Mouse (Mus musculus) lung, embryonic 14.5 days (tissue): ENCODE data around the gene 1520401A03Rik. TPM values are rescaled to one million over a fixed set of nuclear protein-coding genes. Genes with fewer than 3 reads are reported as not detected.

Source experiments
- ATAC-seq: fragments of 200-750 bp; cut with Nextera tagmentation; 2 replicates; pipeline ENCODE4 v1.8.0; 2017; ENCODE audit warnings: mild to moderate bottlenecking, moderate TSS enrichment, moderate library complexity; ENCODE audit not compliant: insufficient read depth
- DNase-seq: peaks from one replicate; pipeline ENCODE4 v3.0.0-alpha.2; 2015
- H3K27ac ChIP-seq: fragments of 300-500 bp; sonication (generic); 2 replicates; pipeline ENCODE4 v1.5.1; 2014; ENCODE audit warnings: low read depth, mild to moderate bottlenecking, moderate library complexity
- H3K27me3 ChIP-seq: fragments of 300-500 bp; sonication (generic); 2 replicates; pipeline ENCODE4 v1.6.1; 2014; ENCODE audit warnings: low read length, control low read depth; ENCODE audit not compliant: insufficient read depth
- H3K36me3 ChIP-seq: fragments of 300-500 bp; sonication (generic); 2 replicates; pipeline ENCODE4 v1.6.1; 2014; ENCODE audit warnings: control low read depth; ENCODE audit not compliant: insufficient read depth
- H3K4me1 ChIP-seq: fragments of 300-500 bp; sonication (generic); 2 replicates; pipeline ENCODE4 v1.6.1; 2014; ENCODE audit warnings: antibody characterized with exemption, control low read depth; ENCODE audit not compliant: insufficient read depth
- H3K4me2 ChIP-seq: fragments of 300-500 bp; sonication (generic); 2 replicates; pipeline ENCODE4 v1.6.1; 2014; ENCODE audit warnings: mild to moderate bottlenecking
- H3K4me3 ChIP-seq: fragments of 300-500 bp; sonication (generic); 2 replicates; pipeline ENCODE4 v1.5.1; 2014; ENCODE audit warnings: low read depth, low read length
- H3K9ac ChIP-seq: fragments of 300-500 bp; sonication (generic); 2 replicates; pipeline ENCODE4 v1.6.1; 2014
- H3K9me3 ChIP-seq: fragments of 300-500 bp; sonication (generic); 2 replicates; pipeline ENCODE4 v1.6.1; 2016; ENCODE audit warnings: low read depth, low read length, control low read depth
- CTCF ChIP-seq: IDR thresholded peaks from 2 replicates; pipeline ENCODE4 v1.5.1; 2016; ENCODE audit warnings: antibody characterized with exemption, low read depth
- WGBS: fragments of 180-500 bp; shearing (Covaris S2); extraction: QIAGEN DNeasy Blood & Tissue Kit; methylation state at CpG from one replicate; pipeline ENCODE4 v1.1.7; 2014; 5-methylcytosine and 5-hydroxymethylcytosine counted together
- polyA plus RNA-seq: library from polyadenylated mRNA; unstranded; fragments of >200 nt; fragmentation: Nextera tagmentation; extraction: Ambion mirVana; gene quantifications from 2 replicates; pipeline ENCODE4 v1.2.1, GENCODE M21; 2014

The 1520401A03Rik gene
- polyA plus RNA-seq, 1 experiment from 2014 or later = 0.17 TPM

DNA sequence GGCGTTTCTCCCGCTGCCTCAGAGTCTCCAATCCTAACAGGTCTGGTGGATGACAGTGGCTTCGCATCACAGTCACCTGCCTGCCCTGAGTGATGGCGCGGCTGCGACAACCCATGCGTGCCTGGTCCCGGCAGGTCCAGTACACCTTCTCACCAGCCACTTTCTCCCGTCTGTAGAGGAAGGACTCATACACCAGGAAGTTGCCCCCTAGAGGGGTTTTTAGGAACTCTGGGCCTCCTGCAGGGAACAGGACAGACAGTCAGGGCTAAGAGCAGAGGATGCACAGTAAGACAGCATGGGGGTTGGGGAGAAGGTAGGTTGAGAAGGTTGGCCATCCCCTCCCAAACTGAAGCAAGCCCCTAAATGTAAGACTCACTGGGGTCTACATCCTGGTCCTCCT, 37.6 kb upstream of the 1520401A03Rik start:
- Histone ChIP-seq H3K4me1 (no peaks in the 10 kb centered on the region), H3K27me3 (no peaks in the 10 kb centered on the region), H3K27ac (no peak overlapping the region), H3K36me3 (peaks cover 73% of the 10 kb centered on the region), H3K9ac (no peak overlapping the region), H3K4me3 (no peak overlapping the region), H3K9me3 (no peaks in the 10 kb centered on the region), H3K4me2 (no peak overlapping the region)
- ATAC-seq = no peak
- no peak for DNase-seq
- WGBS = 89% methylated on average over 9 of the region's 9 CpGs
- TF ChIP-seq CTCF = no peak

DNA sequence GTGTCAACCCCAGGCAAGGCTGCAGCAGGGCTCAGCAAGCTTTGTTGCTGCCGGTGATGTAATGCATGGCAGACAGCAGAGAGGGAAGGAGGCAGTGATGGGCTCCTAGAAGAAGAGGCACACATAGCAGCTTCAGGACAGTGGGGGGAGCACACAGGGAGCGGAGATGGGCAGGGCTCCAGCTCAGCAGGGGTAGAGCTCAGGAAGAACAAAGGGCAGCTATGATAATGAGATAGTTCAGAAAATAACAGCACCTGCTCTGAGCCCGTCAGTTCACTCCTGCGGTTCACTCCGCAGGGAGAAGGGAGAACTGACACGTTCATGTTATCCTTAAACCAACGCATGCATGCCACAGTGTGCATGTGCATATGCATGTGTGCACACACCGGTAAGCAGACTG, 36.2 kb upstream of the 1520401A03Rik start:
- no peak overlapping the region for H3K4me3 ChIP-seq
- H3K36me3 ChIP-seq = peaks cover 78% of the 10 kb centered on the region
- no peak for TF ChIP-seq CTCF
- no peak overlapping the region for H3K9ac ChIP-seq
- H3K4me2 ChIP-seq = no peak overlapping the region
- H3K4me1 ChIP-seq = no peaks in the 10 kb centered on the region
- no peaks in the 10 kb centered on the region for H3K9me3 ChIP-seq
- 84% methylated on average over 8 of the region's 8 CpGs for WGBS
- H3K27me3 ChIP-seq = no peaks in the 10 kb centered on the region
- ATAC-seq (no peak), DNase-seq (no peak)
- H3K27ac ChIP-seq = no peak overlapping the region

DNA sequence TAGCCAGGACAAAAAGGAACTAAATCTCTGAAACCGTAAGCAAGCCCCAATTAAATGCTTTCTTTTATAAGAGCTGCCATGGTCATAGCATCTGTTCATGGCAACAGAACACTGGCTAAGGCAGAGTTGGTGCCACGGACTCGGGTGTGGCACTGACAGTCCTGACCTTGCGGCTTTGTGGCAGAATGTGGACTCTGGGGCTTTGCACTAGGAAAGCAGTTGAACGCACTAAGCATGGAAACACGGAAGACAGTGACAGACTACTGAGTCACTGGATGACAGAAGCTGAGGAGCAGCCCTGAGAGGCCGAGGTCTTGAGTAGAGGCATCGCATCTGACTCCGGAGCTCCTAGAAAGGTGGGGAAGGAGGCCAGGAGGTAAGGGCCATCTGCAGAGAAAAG, 35.0 kb upstream of the 1520401A03Rik start:
- no peak overlapping the region for H3K4me3 ChIP-seq
- H3K4me2 ChIP-seq = no peak overlapping the region
- H3K36me3 ChIP-seq = peaks cover 84% of the 10 kb centered on the region
- no peaks in the 10 kb centered on the region for H3K27me3 ChIP-seq
- WGBS = 92% methylated on average over 9 of the region's 9 CpGs
- no peak overlapping the region for H3K9ac ChIP-seq
- H3K27ac ChIP-seq = no peak overlapping the region
- no peaks in the 10 kb centered on the region for H3K9me3 ChIP-seq
- no peaks in the 10 kb centered on the region for H3K4me1 ChIP-seq
- ATAC-seq (no peak), DNase-seq (no peak)
- no peak for TF ChIP-seq CTCF

DNA sequence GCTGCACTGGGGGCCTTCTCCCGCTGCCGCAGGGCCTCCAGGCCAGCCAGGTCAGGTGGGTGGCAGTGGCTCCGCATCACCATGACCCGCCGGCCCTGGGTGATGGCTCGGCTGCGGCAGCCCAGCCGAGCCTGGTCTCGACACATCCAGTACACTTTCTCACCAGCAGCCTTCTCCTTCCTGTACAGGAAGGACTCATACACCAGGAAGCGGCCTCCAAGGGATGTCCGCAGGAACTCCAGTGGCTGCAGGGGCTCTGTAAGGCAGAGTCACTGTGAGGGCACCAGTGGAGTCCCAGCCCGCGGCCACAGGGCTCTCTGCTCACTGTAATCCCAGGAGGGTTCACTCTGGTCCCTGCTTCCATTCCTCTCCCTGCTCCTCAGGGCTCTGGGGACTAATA, 33.1 kb upstream of the 1520401A03Rik start:
- Histone ChIP-seq H3K36me3 (peaks cover 74% of the 10 kb centered on the region), H3K4me3 (no peak overlapping the region), H3K27ac (peak overlapping the region; percentile 16; the same call in 1 of the 2 replicates), H3K27me3 (no peaks in the 10 kb centered on the region), H3K4me1 (no peaks in the 10 kb centered on the region), H3K9me3 (no peaks in the 10 kb centered on the region), H3K4me2 (0 out of 2 replicates have a peak overlapping the region, but pooled peaks have one; percentile 21), H3K9ac (no peak overlapping the region)
- no peak for TF ChIP-seq CTCF
- peak; percentile 17 for DNase-seq
- WGBS = 90% methylated on average over 13 of the region's 13 CpGs
- ATAC-seq = peak; percentile 60; the same call in 1 of the 2 replicates

DNA sequence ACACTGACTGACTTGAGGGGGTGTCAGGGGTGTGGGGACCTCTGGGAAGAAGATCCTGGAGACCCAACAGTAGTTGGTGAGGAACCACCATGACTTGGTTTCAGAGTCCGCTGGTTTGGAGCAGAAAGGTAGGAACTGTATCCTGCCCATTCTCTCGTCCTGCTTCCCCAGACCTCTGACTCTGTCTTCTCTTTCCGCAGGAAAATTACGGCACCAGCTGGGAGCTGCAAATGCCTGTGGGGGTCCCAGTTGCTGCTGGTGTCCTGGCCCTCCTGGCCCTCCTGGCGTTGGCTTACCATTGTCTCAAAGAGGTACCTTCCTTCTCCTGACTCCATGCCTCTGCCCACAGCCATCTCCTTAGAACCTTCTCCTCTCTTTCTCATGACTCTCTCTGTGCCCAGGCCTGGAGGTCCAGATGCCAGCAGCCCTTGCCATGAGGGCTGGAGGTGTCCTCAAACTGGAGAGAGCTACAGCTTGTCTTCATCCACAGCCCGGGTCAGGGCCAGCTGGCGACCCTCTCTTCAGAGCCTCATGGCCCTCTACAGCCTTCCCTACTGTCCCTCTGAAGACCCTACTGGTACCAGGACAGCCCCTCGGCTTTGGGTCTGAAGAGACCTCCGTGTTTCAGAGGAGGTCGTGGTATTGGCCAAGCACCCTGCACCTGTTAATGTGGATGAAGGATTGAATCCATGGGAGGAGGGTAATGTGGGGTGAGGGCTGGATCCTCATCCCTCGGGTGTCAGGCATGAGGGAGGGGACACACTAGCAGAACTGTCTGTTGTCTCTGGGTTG, 27.0 kb upstream of the 1520401A03Rik start:
- no peak for TF ChIP-seq CTCF
- peaks cover 25% of the 10 kb centered on the region for H3K36me3 ChIP-seq
- H3K9ac ChIP-seq = no peak overlapping the region
- peak overlapping the region; percentile 32; the same call in 1 of the 2 replicates for H3K4me2 ChIP-seq
- 75% methylated on average over 11 of the region's 11 CpGs for WGBS
- ATAC-seq (no peak), DNase-seq (no peak)
- H3K4me3 ChIP-seq = 0 out of 2 replicates have a peak overlapping the region, but pooled peaks have one; percentile 1
- peaks cover 4% of the 10 kb centered on the region; the same call in 1 of the 2 replicates for H3K4me1 ChIP-seq
- H3K9me3 ChIP-seq = no peaks in the 10 kb centered on the region
- H3K27ac ChIP-seq = no peak overlapping the region
- peaks cover 34% of the 10 kb centered on the region for H3K27me3 ChIP-seq

DNA sequence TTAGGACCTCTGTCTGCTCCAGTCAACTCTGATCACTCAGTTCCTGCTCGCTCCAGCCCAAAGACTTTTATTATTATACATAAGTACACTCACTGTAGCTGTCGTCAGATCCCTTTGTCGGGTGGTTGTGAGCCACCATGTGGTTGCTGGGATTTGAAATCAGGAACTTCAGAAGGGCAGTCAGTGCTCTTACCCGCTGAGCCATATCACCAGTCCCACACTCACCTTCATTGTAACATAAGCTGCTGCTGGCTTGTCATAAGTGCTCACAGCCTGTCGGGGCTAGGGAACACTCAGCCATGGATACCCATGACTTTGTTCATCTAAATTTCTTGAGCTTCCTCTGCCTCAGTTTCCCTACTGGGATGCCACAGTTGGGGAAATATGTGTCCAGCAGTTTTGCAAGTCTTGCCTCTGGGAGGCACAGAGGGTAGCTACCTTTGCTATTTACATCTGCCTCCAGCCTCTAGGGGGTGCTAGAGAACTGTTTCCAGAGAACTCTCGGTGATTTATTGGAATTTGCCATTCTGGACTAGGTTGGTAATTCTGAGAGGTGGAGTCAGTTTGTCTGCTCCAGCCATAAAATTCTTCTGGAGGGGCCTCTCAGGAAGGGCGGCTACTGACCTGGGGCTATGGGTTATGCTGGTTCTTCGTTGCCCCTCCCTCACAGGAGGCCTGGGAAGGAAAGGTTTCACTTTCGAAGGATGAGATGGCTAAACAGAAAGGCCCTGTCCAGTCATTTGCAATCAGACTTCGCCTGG, 26.2 kb upstream of the 1520401A03Rik start:
- ATAC-seq (0 out of 2 replicates have a peak, but pooled peaks have one; percentile 20), DNase-seq (peak; percentile 91)
- no peak overlapping the region for H3K27ac ChIP-seq
- peak overlapping the region; percentile 32; the same call in 1 of the 2 replicates for H3K4me2 ChIP-seq
- H3K27me3 ChIP-seq = peaks cover 42% of the 10 kb centered on the region
- peaks cover 4% of the 10 kb centered on the region; the same call in 1 of the 2 replicates for H3K4me1 ChIP-seq
- peak; percentile 77 for TF ChIP-seq CTCF
- H3K9me3 ChIP-seq = no peaks in the 10 kb centered on the region
- 27% methylated on average over 10 of the region's 10 CpGs for WGBS
- H3K9ac ChIP-seq = no peak overlapping the region
- H3K36me3 ChIP-seq = peaks cover 22% of the 10 kb centered on the region
- 0 out of 2 replicates have a peak overlapping the region, but pooled peaks have one; percentile 1 for H3K4me3 ChIP-seq

DNA sequence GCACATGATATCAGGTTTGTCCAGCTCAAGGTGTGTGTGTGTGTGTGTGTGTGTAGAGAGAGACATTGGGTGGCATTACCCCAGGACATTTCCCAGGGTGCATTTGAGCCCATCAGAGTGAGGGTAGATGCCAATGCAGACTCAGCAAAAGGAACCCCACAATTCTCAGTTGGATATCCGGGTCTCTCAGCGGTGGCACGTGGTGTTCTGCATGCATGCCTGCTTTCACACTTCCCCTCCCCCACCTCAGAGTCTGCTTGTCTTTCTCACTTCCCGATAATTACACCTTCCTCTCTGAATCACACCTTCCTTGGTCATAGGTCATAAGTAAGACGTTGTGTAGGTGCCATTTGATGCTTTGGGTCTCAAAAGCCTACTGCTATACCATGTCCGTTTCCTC, 25.4 kb upstream of the 1520401A03Rik start:
- peaks cover 14% of the 10 kb centered on the region for H3K36me3 ChIP-seq
- H3K9ac ChIP-seq = no peak overlapping the region
- ATAC-seq (no peak), DNase-seq (no peak)
- no peak overlapping the region for H3K4me2 ChIP-seq
- no peak for TF ChIP-seq CTCF
- H3K27me3 ChIP-seq = peaks cover 50% of the 10 kb centered on the region
- WGBS = 14% methylated on average over 6 of the region's 6 CpGs
- no peak overlapping the region for H3K27ac ChIP-seq
- H3K4me1 ChIP-seq = peaks cover 4% of the 10 kb centered on the region; the same call in 1 of the 2 replicates
- H3K9me3 ChIP-seq = no peaks in the 10 kb centered on the region
- H3K4me3 ChIP-seq = no peak overlapping the region
